Mouse (Mus musculus) testis, adult 2 months (tissue): ENCODE data around the gene Trpm5. TPM values are rescaled to one million over a fixed set of nuclear protein-coding genes. Genes with fewer than 3 reads are reported as not detected.

ENCODE experiments used
- H3K27ac ChIP-seq: fragments of 200-500 bp; 2 replicates; pipeline ENCODE4 v1.5.1; 2012; ENCODE audit warnings: low read depth, low read length; ENCODE audit not compliant: control insufficient read depth, insufficient read depth
- H3K27me3 ChIP-seq: fragments of 200-500 bp; 2 replicates; pipeline ENCODE4 v1.6.1; 2012; ENCODE audit warnings: mild to moderate bottlenecking, low read length, moderate library complexity; ENCODE audit not compliant: control insufficient read depth, insufficient read depth
- H3K36me3 ChIP-seq: fragments of 200-500 bp; 2 replicates; pipeline ENCODE4 v1.6.1; 2012; ENCODE audit warnings: mild to moderate bottlenecking, low read length; ENCODE audit not compliant: control insufficient read depth, insufficient read depth
- H3K4me1 ChIP-seq: fragments of 200-500 bp; 2 replicates; pipeline ENCODE4 v1.6.1; 2012; ENCODE audit warnings: low read length; ENCODE audit not compliant: control insufficient read depth, insufficient read depth
- H3K4me3 ChIP-seq: fragments of 200-500 bp; 2 replicates; pipeline ENCODE4 v1.5.1; 2012; ENCODE audit warnings: low read depth, mild to moderate bottlenecking, low read length, moderate library complexity, mixed read lengths; ENCODE audit not compliant: control insufficient read depth
- CTCF ChIP-seq: fragments of 200-500 bp; IDR thresholded peaks from 2 replicates; pipeline ENCODE4 v1.5.1; 2012; ENCODE audit warnings: low read depth, mild to moderate bottlenecking, inconsistent platforms, low read length, moderate library complexity; ENCODE audit not compliant: control insufficient read depth, insufficient read depth, insufficient replicate concordance
- POLR2A ChIP-seq: fragments of 200-500 bp; IDR thresholded peaks from 2 replicates; pipeline ENCODE4 v1.6.1; 2012; ENCODE audit warnings: low read depth, mild to moderate bottlenecking, inconsistent platforms, low read length, moderate library complexity; ENCODE audit not compliant: control insufficient read depth
- polyA plus RNA-seq: library from polyadenylated mRNA; depleted of rRNA; stranded (reverse); fragments of >200 nt; gene quantifications from 2 replicates; pipeline ENCODE4 v1.2.3, GENCODE M21; 2012

The Trpm5 gene
- polyA plus RNA-seq, 1 experiment: 1.1 TPM

DNA sequence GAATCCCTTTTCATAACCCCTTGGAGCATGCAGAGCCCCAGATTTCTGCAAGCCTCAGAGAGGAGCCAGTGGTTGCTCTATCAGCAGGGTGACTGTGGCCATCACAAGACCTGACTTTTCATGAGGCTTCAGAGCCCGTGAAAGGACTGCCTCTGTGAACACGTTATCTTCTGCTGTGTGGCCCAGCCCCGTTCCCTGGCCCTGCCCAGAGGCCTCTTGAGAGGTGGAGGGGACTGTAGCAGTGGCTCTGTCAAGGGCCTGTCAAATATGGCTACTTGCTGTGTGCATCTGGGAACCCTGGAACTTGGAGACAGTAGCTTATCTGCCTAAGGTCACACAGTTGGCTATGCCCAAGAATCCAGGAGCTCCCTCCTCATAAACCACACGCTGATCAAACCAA, 17.3 kb upstream of the Trpm5 start:
- Histone ChIP-seq H3K36me3 (no peaks in the 10 kb centered on the region), H3K4me1 (peaks cover 8% of the 10 kb centered on the region; the same call in 1 of the 2 replicates), H3K27me3 (no peaks in the 10 kb centered on the region), H3K27ac (no peak overlapping the region), H3K4me3 (no peak overlapping the region)
- TF ChIP-seq CTCF (no peak), POLR2A (no peak)

DNA sequence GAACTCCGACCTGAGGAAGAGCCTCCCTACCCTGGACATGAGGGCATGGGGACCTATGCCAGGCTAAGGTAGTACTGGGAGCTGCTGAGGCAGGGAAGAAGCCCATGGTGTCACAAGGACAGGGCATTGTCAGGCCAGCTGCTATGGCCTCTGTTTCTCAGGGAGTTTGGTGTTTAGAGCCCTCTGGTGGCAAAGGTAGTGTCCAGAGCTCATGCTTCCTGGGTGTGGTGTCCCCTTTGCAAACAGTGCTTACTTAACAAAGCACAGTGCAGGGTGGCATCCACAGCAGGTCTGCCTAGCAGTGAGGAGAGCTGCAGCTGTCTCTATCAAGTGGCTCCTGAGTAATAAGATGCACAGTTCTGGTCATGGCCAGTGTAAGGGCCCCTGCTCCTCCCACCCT, 16.4 kb upstream of the Trpm5 start:
- Histone ChIP-seq H3K4me1 (peaks cover 10% of the 10 kb centered on the region), H3K27me3 (no peaks in the 10 kb centered on the region), H3K27ac (no peak overlapping the region), H3K36me3 (no peaks in the 10 kb centered on the region), H3K4me3 (no peak overlapping the region)
- TF ChIP-seq POLR2A (no peak), CTCF (no peak)

DNA sequence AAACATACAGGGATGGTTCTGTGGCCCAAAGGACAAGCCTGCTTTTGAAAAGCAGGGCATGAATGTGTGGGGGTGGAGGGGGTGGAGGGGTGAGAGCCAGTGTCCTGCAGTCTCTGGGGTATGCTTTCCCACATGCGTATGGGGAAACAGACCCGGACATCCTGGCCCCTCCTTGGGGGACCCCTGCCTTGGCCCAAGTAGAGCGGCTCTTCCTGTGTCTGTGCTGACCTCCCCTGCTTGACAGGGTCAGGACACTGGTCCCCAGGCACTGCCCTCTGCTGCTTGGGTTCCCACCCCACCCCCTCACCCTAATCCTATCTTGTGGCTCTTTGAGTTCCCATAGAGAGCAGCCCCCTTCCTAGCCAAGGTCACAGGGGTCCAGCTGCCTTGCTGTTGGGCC, 15.3 kb upstream of the Trpm5 start:
- no peaks in the 10 kb centered on the region for H3K36me3 ChIP-seq
- H3K27ac ChIP-seq: no peak overlapping the region
- no peak overlapping the region for H3K4me3 ChIP-seq
- no peaks in the 10 kb centered on the region for H3K27me3 ChIP-seq
- TF ChIP-seq CTCF (no peak), POLR2A (no peak)
- peaks cover 10% of the 10 kb centered on the region for H3K4me1 ChIP-seq

DNA sequence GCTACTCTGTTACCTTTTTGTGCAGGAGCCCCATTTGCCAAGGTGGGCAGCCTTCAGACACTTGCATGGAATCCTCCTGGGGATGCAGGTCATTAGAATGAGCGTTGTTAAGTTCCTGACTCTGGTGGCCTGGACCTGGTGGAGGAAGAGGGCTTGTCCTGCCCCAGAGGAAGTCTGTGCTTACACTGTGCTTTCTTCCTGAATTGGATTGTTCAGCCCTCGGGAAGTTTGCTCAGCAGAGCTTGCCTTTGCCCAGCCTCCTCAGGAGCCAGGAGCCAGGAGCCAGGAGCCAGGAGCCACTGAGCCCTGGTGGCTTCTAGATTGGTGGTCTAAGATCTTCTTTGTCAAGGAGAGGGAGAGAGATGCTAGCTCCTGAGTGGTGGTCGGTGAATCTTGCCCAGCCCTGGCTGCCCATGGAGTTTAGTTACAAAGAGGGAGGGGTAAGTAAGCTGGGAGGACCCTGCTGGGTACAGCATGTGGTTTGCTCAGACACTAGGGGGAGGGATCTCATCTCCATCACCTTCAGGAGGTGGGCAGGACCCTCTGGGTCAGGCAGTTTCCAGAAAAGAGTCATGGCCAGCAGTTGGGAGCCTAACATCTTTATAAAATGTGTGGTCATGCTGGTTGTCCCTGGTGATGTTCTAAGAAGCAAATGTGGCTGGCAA, 14.7 kb upstream of the Trpm5 start:
- no peak overlapping the region for H3K27ac ChIP-seq
- peaks cover 10% of the 10 kb centered on the region for H3K4me1 ChIP-seq
- no peaks in the 10 kb centered on the region for H3K27me3 ChIP-seq
- no peak for TF ChIP-seq POLR2A
- no peak for TF ChIP-seq CTCF
- no peaks in the 10 kb centered on the region for H3K36me3 ChIP-seq
- no peak overlapping the region for H3K4me3 ChIP-seq

DNA sequence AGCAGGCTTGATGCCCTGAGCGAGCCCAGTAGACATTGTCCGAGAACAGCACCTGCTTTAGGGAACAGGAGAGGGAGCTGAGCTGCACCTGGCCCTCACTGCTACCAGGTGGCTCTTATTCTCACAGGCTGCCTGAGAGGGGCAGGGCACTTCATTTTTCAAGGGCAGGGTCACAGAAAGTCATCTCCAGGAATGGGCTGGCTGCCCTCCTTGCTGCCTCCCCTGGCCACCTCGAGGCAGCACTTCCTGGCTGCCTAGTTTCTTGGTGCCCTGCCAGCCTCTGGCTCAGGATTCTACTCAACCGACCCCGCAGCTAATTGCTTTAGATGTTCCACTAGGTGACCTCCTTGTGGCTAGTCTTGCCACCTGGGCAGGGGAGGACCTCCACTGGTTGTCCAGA, 13.8 kb upstream of the Trpm5 start:
- TF ChIP-seq POLR2A (no peak), CTCF (no peak)
- peaks cover 10% of the 10 kb centered on the region for H3K4me1 ChIP-seq
- H3K27me3 ChIP-seq: no peaks in the 10 kb centered on the region
- no peak overlapping the region for H3K27ac ChIP-seq
- no peaks in the 10 kb centered on the region for H3K36me3 ChIP-seq
- H3K4me3 ChIP-seq: no peak overlapping the region

DNA sequence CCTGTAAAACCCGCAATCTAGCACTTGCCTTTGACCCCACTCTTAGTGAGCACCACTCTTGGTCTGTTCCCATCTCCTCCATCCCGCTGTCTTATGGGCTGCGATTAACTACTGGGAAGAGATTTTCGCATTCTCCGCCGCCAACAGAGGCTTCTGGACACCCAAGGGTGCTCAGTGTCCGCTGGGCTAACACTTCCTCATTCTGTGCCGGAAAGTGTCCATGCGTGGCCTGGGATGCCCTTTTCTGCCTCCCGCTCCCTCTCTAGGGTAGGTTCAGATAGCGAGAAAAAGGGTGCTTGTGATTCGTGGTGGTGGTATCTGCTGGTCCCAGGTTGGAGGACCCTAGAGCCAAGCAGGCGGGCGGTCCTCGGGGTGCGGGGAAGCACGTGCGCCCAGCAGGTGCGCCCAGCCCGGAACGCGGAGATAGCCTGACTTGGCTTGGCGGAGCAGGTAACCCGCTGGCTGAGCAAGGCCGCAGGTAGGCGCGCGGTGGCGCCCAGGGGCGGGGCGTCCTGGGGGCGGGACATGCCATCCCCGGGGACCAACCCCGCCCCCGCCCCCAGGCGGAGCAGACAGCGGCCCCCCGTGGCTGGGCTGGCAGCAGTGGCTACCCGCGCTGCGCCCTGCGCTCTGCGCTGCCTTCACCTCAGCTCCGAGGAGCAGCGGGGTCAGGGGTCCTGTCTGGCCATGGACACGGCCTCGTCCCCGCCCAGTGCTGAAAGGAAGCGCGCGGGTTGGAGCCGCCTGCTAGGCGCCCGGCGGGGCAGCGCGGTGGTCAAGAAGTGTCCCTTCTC, 12.4 kb upstream of the Trpm5 start:
- Histone ChIP-seq H3K36me3 (no peaks in the 10 kb centered on the region), H3K4me3 (peak overlapping the region; percentile 15; the same call in 1 of the 2 replicates), H3K27me3 (no peaks in the 10 kb centered on the region), H3K4me1 (peaks cover 10% of the 10 kb centered on the region), H3K27ac (no peak overlapping the region)
- no peak for TF ChIP-seq CTCF
- no peak for TF ChIP-seq POLR2A

DNA sequence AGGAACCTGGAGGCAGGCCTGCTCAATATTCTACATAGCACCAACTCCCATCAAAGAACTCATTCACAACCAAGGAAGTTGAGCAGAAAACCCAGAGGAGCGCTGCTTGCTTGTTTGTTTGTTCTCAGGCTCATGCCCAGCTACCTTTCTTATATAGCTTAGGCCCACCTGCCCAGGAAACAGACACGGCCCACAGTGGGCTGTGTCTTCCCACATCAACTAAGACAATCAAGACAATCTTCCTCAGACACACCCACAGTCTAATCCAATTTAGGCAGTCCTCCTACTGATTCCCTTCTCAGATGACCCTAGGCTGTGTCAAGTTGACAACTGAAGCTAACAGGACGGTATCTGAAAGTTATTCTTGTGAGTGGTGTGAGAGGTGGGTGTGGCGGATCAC, 11.6 kb upstream of the Trpm5 start, which contains the start of gene Kcnq1:
Kcnq1 (plus strand) TSS at position 301 of the 400 bp plus-strand sequence.
- H3K4me1 ChIP-seq: peaks cover 10% of the 10 kb centered on the region
- H3K27me3 ChIP-seq: no peaks in the 10 kb centered on the region
- TF ChIP-seq CTCF (no peak), POLR2A (no peak)
- peak within 1 kb of the TSS; percentile 15; the same call in 1 of the 2 replicates for H3K4me3 ChIP-seq
- no peak within 1 kb of the TSS for H3K27ac ChIP-seq
- no peaks in the 10 kb centered on the region for H3K36me3 ChIP-seq
